Mouse (Mus musculus): Measurements from ENCODE around the gene Slit3. TPM values are rescaled to one million over a fixed set of nuclear protein-coding genes. Genes with fewer than 3 reads are reported as not detected.

Gene Slit3
- polyA plus RNA-seq, 1 experiment from 2014 or later, result 14.2 TPM

- no peaks in the 10 kb centered on the region for H3K4me1 ChIP-seq (ENCODE audit: insufficient read depth, low read depth, low read length)
- no peak overlapping the region for H3K27ac ChIP-seq (ENCODE audit: low read length)
- ATAC-seq, result no peak
- no peak overlapping the region for H3K9ac ChIP-seq (replicated peaks; ENCODE audit: low read depth)
- H3K9me3 ChIP-seq (ENCODE audit: low read length), result no peaks in the 10 kb centered on the region
- 75% methylated on average over 13 of the region's 13 CpGs for WGBS
- H3K4me2 ChIP-seq (replicated peaks; ENCODE audit: low read depth, low read length), result no peak overlapping the region
- TF ChIP-seq EP300 (IDR thresholded peaks at IDR 0.05) (no peak), CTCF (IDR thresholded peaks at IDR 0.05) (no peak)
- DNase-seq (ENCODE audit: low spot score), result no peak
- H3K27me3 ChIP-seq (replicated peaks; ENCODE audit: insufficient read depth, low read length), result 0 out of 2 replicates have a peak, but pooled peaks cover 3% of the 10 kb centered on the region
- H3K4me3 ChIP-seq (ENCODE audit: low read depth, low read length), result no peak overlapping the region
- no peaks in the 10 kb centered on the region for H3K36me3 ChIP-seq (ENCODE audit: insufficient read depth, low read length)
Observed at GRCm38 (mm10) chr11:35286578-35287390, 165.8 kb downstream of the Slit3 start.

DNA sequence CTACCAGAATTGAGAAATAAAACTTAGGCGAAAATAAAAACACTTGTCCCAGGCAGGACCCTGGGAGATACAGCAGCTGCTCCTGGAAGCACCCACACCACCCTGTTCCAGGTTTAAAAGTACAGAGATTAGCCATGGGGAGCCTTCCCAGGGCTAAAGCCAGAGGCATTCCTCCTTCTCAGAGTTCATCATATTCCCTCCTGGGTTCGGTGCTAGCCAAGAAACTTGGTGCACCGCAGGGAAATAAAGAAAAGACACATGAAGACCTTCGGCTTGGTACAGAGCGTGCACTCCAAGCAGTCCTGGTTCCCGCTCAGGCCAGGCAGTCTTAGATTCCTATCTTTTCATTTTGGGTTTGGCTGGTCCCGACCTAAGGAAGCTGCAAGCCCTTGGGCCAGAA is 167.0 kb downstream of the Slit3 start:
- Histone ChIP-seq H3K9ac (replicated peaks; ENCODE audit: low read depth) (no peak overlapping the region), H3K36me3 (ENCODE audit: insufficient read depth, low read length) (no peaks in the 10 kb centered on the region), H3K4me3 (ENCODE audit: low read depth, low read length) (no peak overlapping the region), H3K27me3 (replicated peaks; ENCODE audit: insufficient read depth, low read length) (0 out of 2 replicates have a peak, but pooled peaks cover 3% of the 10 kb centered on the region), H3K27ac (ENCODE audit: low read length) (no peak overlapping the region), H3K4me1 (ENCODE audit: insufficient read depth, low read depth, low read length) (no peaks in the 10 kb centered on the region), H3K4me2 (replicated peaks; ENCODE audit: low read depth, low read length) (no peak overlapping the region), H3K9me3 (ENCODE audit: low read length) (no peaks in the 10 kb centered on the region)
- TF ChIP-seq CTCF (IDR thresholded peaks at IDR 0.05), result no peak
- no peak for TF ChIP-seq EP300 (IDR thresholded peaks at IDR 0.05)
- DNase-seq (ENCODE audit: low spot score), result no peak
- no peak for ATAC-seq
- WGBS, result 94% methylated on average over 7 of the region's 7 CpGs

- peak; percentile 47 for ATAC-seq
- Histone ChIP-seq H3K4me2 (replicated peaks; ENCODE audit: low read depth, low read length) (no peak overlapping the region), H3K9ac (replicated peaks; ENCODE audit: low read depth) (no peak overlapping the region), H3K9me3 (ENCODE audit: low read length) (no peaks in the 10 kb centered on the region), H3K36me3 (ENCODE audit: insufficient read depth, low read length) (no peaks in the 10 kb centered on the region), H3K27ac (ENCODE audit: low read length) (no peak overlapping the region), H3K27me3 (replicated peaks; ENCODE audit: insufficient read depth, low read length) (0 out of 2 replicates have a peak, but pooled peaks cover 3% of the 10 kb centered on the region), H3K4me1 (ENCODE audit: insufficient read depth, low read depth, low read length) (no peaks in the 10 kb centered on the region), H3K4me3 (ENCODE audit: low read depth, low read length) (no peak overlapping the region)
- DNase-seq (ENCODE audit: low spot score), result peak; percentile 43
- TF ChIP-seq EP300 (IDR thresholded peaks at IDR 0.05), result no peak
- no peak for TF ChIP-seq CTCF (IDR thresholded peaks at IDR 0.05)
- 47% methylated on average over 14 of the region's 14 CpGs for WGBS
Observed at GRCm38 (mm10) chr11:35288761-35289278, 167.8 kb downstream of the Slit3 start.

DNA sequence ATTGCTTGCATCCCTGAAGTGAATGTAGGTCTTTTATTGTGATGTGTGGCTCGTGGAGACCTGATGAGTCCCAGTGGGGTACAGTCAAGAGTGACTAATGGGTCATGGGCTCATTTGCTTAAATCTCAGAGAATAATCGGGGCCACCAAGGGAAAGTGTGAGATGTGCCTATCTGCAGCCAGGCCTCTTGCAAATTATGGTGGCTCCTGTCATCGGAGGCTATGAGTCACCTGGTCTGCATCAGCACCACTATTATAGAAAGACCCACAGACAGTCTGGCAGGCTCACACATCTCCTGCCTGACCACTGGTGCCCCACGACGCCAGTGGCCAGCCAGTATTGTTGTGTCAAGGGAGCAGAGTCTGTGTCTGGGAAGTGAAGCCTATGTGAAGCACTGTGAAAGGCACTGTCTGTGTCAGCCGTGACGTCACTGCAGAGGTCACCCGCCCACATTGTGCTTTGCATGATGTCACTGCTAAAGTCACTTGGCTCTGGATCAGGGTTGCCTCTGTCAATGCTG is 171.3 kb downstream of the Slit3 start:
- H3K4me2 ChIP-seq (replicated peaks; ENCODE audit: low read depth, low read length), result no peak overlapping the region
- no peak overlapping the region for H3K9ac ChIP-seq (replicated peaks; ENCODE audit: low read depth)
- TF ChIP-seq CTCF (IDR thresholded peaks at IDR 0.05), result no peak
- TF ChIP-seq EP300 (IDR thresholded peaks at IDR 0.05), result no peak

DNA sequence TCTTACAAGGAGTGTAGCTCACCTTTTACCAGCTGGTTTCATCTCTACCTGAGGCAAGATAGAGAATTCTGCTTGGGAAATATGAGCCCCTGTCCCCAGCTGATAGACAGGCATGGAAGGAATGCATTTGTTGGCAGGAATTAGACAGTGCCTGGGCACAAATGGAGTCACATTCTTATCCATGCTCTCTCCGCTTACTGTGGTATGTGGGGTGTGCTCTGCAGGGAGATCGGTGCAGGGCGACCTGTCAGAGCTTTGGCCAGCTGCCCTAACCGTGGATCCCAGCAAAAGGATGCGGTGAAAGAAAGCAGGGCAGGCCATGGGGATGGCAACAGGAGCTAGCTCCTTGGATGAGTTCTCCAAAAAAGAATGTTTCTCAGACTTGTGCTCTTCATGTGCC is 172.2 kb downstream of the Slit3 start:
- H3K9me3 ChIP-seq (ENCODE audit: low read length), result no peaks in the 10 kb centered on the region
- no peaks in the 10 kb centered on the region for H3K27me3 ChIP-seq (replicated peaks; ENCODE audit: insufficient read depth, low read length)
- H3K4me2 ChIP-seq (replicated peaks; ENCODE audit: low read depth, low read length), result no peak overlapping the region
- H3K27ac ChIP-seq (ENCODE audit: low read length), result no peak overlapping the region
- H3K36me3 ChIP-seq (ENCODE audit: insufficient read depth, low read length), result no peaks in the 10 kb centered on the region
- H3K9ac ChIP-seq (replicated peaks; ENCODE audit: low read depth), result no peak overlapping the region
- no peak for DNase-seq (ENCODE audit: low spot score)
- ATAC-seq, result no peak
- WGBS, result 50% methylated on average over 5 of the region's 5 CpGs
- H3K4me1 ChIP-seq (ENCODE audit: insufficient read depth, low read depth, low read length), result peaks cover 6% of the 10 kb centered on the region; the same call in 1 of the 2 replicates
- TF ChIP-seq CTCF (IDR thresholded peaks at IDR 0.05), result no peak
- TF ChIP-seq EP300 (IDR thresholded peaks at IDR 0.05), result no peak
- H3K4me3 ChIP-seq (ENCODE audit: low read depth, low read length), result no peak overlapping the region

More for the DNA sequence above, 171.3 kb downstream of the Slit3 start:
- Histone ChIP-seq H3K36me3 (ENCODE audit: insufficient read depth, low read length) (no peaks in the 10 kb centered on the region), H3K27me3 (replicated peaks; ENCODE audit: insufficient read depth, low read length) (no peaks in the 10 kb centered on the region), H3K27ac (ENCODE audit: low read length) (no peak overlapping the region), H3K9me3 (ENCODE audit: low read length) (no peaks in the 10 kb centered on the region), H3K4me3 (ENCODE audit: low read depth, low read length) (no peak overlapping the region), H3K4me1 (ENCODE audit: insufficient read depth, low read depth, low read length) (no peaks in the 10 kb centered on the region; the same call in 1 of the 2 replicates)
- DNase-seq (ENCODE audit: low spot score) (no peak), ATAC-seq (no peak)
- WGBS, result 79% methylated on average over 8 of the region's 8 CpGs

DNA sequence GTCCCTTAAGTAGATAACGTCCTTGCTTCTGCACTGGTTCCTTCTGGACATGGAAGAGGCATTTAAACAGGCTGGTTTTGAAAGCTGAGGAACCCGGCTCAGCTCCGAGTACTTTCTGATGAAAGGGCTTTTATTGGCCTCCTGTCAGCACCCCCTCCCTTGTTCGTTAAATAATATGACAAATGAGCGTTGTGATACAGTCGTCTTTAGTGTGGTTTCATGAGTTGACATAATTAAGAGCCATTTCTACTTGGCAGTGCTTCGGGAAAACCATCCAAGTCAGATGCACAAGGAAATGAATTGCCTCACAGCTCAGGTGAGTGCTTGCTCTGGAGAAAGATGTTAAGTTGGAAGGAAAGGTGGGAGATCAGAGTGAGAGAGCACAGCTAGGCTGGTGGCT is 173.6 kb downstream of the Slit3 start:
- no peak overlapping the region for H3K4me2 ChIP-seq (replicated peaks; ENCODE audit: low read depth, low read length)
- WGBS, result 53% methylated on average over 7 of the region's 7 CpGs
- no peak overlapping the region for H3K27ac ChIP-seq (ENCODE audit: low read length)
- H3K27me3 ChIP-seq (replicated peaks; ENCODE audit: insufficient read depth, low read length), result no peaks in the 10 kb centered on the region
- no peaks in the 10 kb centered on the region for H3K9me3 ChIP-seq (ENCODE audit: low read length)
- TF ChIP-seq EP300 (IDR thresholded peaks at IDR 0.05), result no peak
- H3K4me1 ChIP-seq (ENCODE audit: insufficient read depth, low read depth, low read length), result peaks cover 6% of the 10 kb centered on the region; the same call in 1 of the 2 replicates
- no peaks in the 10 kb centered on the region for H3K36me3 ChIP-seq (ENCODE audit: insufficient read depth, low read length)
- no peak for DNase-seq (ENCODE audit: low spot score)
- no peak overlapping the region for H3K4me3 ChIP-seq (ENCODE audit: low read depth, low read length)
- no peak for ATAC-seq
- no peak overlapping the region for H3K9ac ChIP-seq (replicated peaks; ENCODE audit: low read depth)

Data from lung, postnatal 0 days (tissue).